Mouse (Mus musculus): ENCODE results near the gene Fgfr1op. TPM values are rescaled to one million over a fixed set of nuclear protein-coding genes. Genes with fewer than 3 reads are reported as not detected.

Gene Fgfr1op
- polyA plus RNA-seq, 1 experiment from 2014 or later: 27.5 TPM

- Histone ChIP-seq H3K9me3 (no peaks in the 10 kb centered on the region), H3K4me1 (no peaks in the 10 kb centered on the region), H3K9ac (no peak overlapping the region), H3K4me2 (no peak overlapping the region), H3K27me3 (no peaks in the 10 kb centered on the region), H3K36me3 (no peaks in the 10 kb centered on the region), H3K27ac (no peak overlapping the region), H3K4me3 (no peak overlapping the region)
- ATAC-seq (ENCODE audit: insufficient number of reproducible peaks, low FRiP score, low TSS enrichment, low read depth): no peak
- WGBS: 80% methylated on average over 4 of the region's 4 CpGs
These were observed 69.2 kb downstream of the Fgfr1op start for GRCm38 (mm10) chr17:8234537-8234936.

GRCm38 (mm10) chr17:8235743-8236142 is 70.4 kb downstream of the Fgfr1op start, which contains the start of gene Ccr6:
Gene Ccr6, plus strand, starts transcription at chr17:8236043.
- 81% methylated on average over 3 of the region's 3 CpGs for WGBS
- H3K27me3 ChIP-seq: no peaks in the 10 kb centered on the region
- H3K4me1 ChIP-seq: no peaks in the 10 kb centered on the region
- no peaks in the 10 kb centered on the region for H3K9me3 ChIP-seq
- no peak within 1 kb of the TSS for H3K4me2 ChIP-seq
- no peak within 1 kb of the TSS for H3K4me3 ChIP-seq
- no peaks in the 10 kb centered on the region for H3K36me3 ChIP-seq
- no peak within 1 kb of the TSS for H3K27ac ChIP-seq
- ATAC-seq (ENCODE audit: insufficient number of reproducible peaks, low FRiP score, low TSS enrichment, low read depth): no peak
- H3K9ac ChIP-seq: no peak within 1 kb of the TSS

GRCm38 (mm10) chr17:8238012-8238710 is 72.9 kb downstream of the Fgfr1op start:
- Histone ChIP-seq H3K27me3 (no peaks in the 10 kb centered on the region), H3K36me3 (no peaks in the 10 kb centered on the region), H3K4me2 (no peak overlapping the region), H3K9me3 (no peaks in the 10 kb centered on the region), H3K4me3 (no peak overlapping the region), H3K4me1 (no peaks in the 10 kb centered on the region), H3K9ac (no peak overlapping the region), H3K27ac (no peak overlapping the region)
- 75% methylated on average over 15 of the region's 15 CpGs for WGBS
- ATAC-seq (ENCODE audit: insufficient number of reproducible peaks, low FRiP score, low TSS enrichment, low read depth): no peak

GRCm38 (mm10) chr17:8239561-8239960 is 74.3 kb downstream of the Fgfr1op start:
- Histone ChIP-seq H3K27me3 (no peaks in the 10 kb centered on the region), H3K27ac (no peak overlapping the region), H3K4me3 (no peak overlapping the region), H3K4me2 (no peak overlapping the region), H3K9me3 (no peaks in the 10 kb centered on the region), H3K36me3 (no peaks in the 10 kb centered on the region), H3K9ac (no peak overlapping the region), H3K4me1 (no peaks in the 10 kb centered on the region)
- WGBS: 76% methylated on average over 3 of the region's 3 CpGs
- no peak for ATAC-seq (ENCODE audit: insufficient number of reproducible peaks, low FRiP score, low TSS enrichment, low read depth)

- ATAC-seq (ENCODE audit: insufficient number of reproducible peaks, low FRiP score, low TSS enrichment, low read depth): no peak
These were observed 75.2 kb downstream of the Fgfr1op start for GRCm38 (mm10) chr17:8240517-8240916.

GRCm38 (mm10) chr17:8241645-8242044 is 76.3 kb downstream of the Fgfr1op start:
- H3K4me3 ChIP-seq: no peak overlapping the region
- 64% methylated on average over 12 of the region's 12 CpGs for WGBS
- no peaks in the 10 kb centered on the region for H3K27me3 ChIP-seq
- no peaks in the 10 kb centered on the region for H3K36me3 ChIP-seq
- no peak overlapping the region for H3K9ac ChIP-seq
- ATAC-seq (ENCODE audit: insufficient number of reproducible peaks, low FRiP score, low TSS enrichment, low read depth): no peak
- no peaks in the 10 kb centered on the region for H3K9me3 ChIP-seq
- no peak overlapping the region for H3K27ac ChIP-seq
- H3K4me1 ChIP-seq: no peaks in the 10 kb centered on the region
- no peak overlapping the region for H3K4me2 ChIP-seq

More at GRCm38 (mm10) chr17:8240517-8240916, 75.2 kb downstream of the Fgfr1op start:
- no peak overlapping the region for H3K4me3 ChIP-seq
- H3K27me3 ChIP-seq: no peaks in the 10 kb centered on the region
- H3K27ac ChIP-seq: no peak overlapping the region
- WGBS: 58% methylated on average over 4 of the region's 4 CpGs
- no peaks in the 10 kb centered on the region for H3K9me3 ChIP-seq
- no peaks in the 10 kb centered on the region for H3K4me1 ChIP-seq
- no peak overlapping the region for H3K4me2 ChIP-seq
- no peaks in the 10 kb centered on the region for H3K36me3 ChIP-seq
- H3K9ac ChIP-seq: no peak overlapping the region

GRCm38 (mm10) chr17:8242186-8242585 is 76.9 kb downstream of the Fgfr1op start:
- Histone ChIP-seq H3K4me1 (no peaks in the 10 kb centered on the region), H3K4me2 (no peak overlapping the region), H3K36me3 (no peaks in the 10 kb centered on the region), H3K4me3 (no peak overlapping the region), H3K9me3 (no peaks in the 10 kb centered on the region), H3K27me3 (no peaks in the 10 kb centered on the region), H3K9ac (no peak overlapping the region), H3K27ac (no peak overlapping the region)
- no peak for ATAC-seq (ENCODE audit: insufficient number of reproducible peaks, low FRiP score, low TSS enrichment, low read depth)
- 88% methylated on average over 11 of the region's 11 CpGs for WGBS

GRCm38 (mm10) chr17:8244124-8244523 is 78.8 kb downstream of the Fgfr1op start:
- Histone ChIP-seq H3K36me3 (no peaks in the 10 kb centered on the region), H3K9me3 (no peaks in the 10 kb centered on the region), H3K9ac (no peak overlapping the region), H3K27ac (no peak overlapping the region), H3K4me2 (no peak overlapping the region), H3K4me3 (no peak overlapping the region), H3K4me1 (no peaks in the 10 kb centered on the region), H3K27me3 (no peaks in the 10 kb centered on the region)
- WGBS: 72% methylated on average over 2 of the region's 2 CpGs
- ATAC-seq (ENCODE audit: insufficient number of reproducible peaks, low FRiP score, low TSS enrichment, low read depth): no peak

- ATAC-seq (ENCODE audit: insufficient number of reproducible peaks, low FRiP score, low TSS enrichment, low read depth): no peak
- no peaks in the 10 kb centered on the region for H3K4me1 ChIP-seq
- whole genome bisulfite sequencing: 66% methylated on average over 4 of the region's 4 CpGs
These were observed 80.9 kb downstream of the Fgfr1op start for GRCm38 (mm10) chr17:8246102-8246754.

More at GRCm38 (mm10) chr17:8246102-8246754, 80.9 kb downstream of the Fgfr1op start:
- Histone ChIP-seq H3K4me3 (no peak overlapping the region), H3K4me2 (no peak overlapping the region), H3K36me3 (no peaks in the 10 kb centered on the region), H3K27me3 (no peaks in the 10 kb centered on the region), H3K9me3 (no peaks in the 10 kb centered on the region), H3K27ac (no peak overlapping the region), H3K9ac (no peak overlapping the region)

Other genes starting within 250 kb of the Fgfr1op start
- gene Tagap, start 239.5 kb upstream of the Fgfr1op start, polyA plus RNA-seq (2015; fragmentation: Nextera tagmentation; extraction: Ambion mirVana): 0.55 and 0.56 TPM in 2 replicates
- gene Rsph3a, start 219.9 kb upstream of the Fgfr1op start, polyA plus RNA-seq (2015; fragmentation: Nextera tagmentation; extraction: Ambion mirVana): 47.0 and 48.5 TPM in 2 replicates
- not detected in 2 replicates for gene Gm49673, start 17.7 kb upstream of the Fgfr1op start, polyA plus RNA-seq (2015; fragmentation: Nextera tagmentation; extraction: Ambion mirVana)
- 25.5 and 25.9 TPM in 2 replicates for gene Rnaset2a, start 17.4 kb upstream of the Fgfr1op start, polyA plus RNA-seq (2015; fragmentation: Nextera tagmentation; extraction: Ambion mirVana)
- not detected in 2 replicates for gene Ccr6, start 70.5 kb downstream of the Fgfr1op start, polyA plus RNA-seq (2015; fragmentation: Nextera tagmentation; extraction: Ambion mirVana)
- 156 and 164 TPM in 2 replicates for gene Mpc1, start 117.4 kb downstream of the Fgfr1op start, polyA plus RNA-seq (2015; fragmentation: Nextera tagmentation; extraction: Ambion mirVana)
- 69.3 and 71.1 TPM in 2 replicates for gene Sft2d1, start 145.6 kb downstream of the Fgfr1op start, polyA plus RNA-seq (2015; fragmentation: Nextera tagmentation; extraction: Ambion mirVana)
- gene Prr18, start 172.0 kb downstream of the Fgfr1op start, polyA plus RNA-seq (2015; fragmentation: Nextera tagmentation; extraction: Ambion mirVana): 0.09 and 0.24 TPM in 2 replicates
- gene T2, start 190.5 kb downstream of the Fgfr1op start, polyA plus RNA-seq (2015; fragmentation: Nextera tagmentation; extraction: Ambion mirVana): 0.58 and 0.72 TPM in 2 replicates